Mouse (Mus musculus): ENCODE data around the gene Khsrp.

The Khsrp gene

DNA sequence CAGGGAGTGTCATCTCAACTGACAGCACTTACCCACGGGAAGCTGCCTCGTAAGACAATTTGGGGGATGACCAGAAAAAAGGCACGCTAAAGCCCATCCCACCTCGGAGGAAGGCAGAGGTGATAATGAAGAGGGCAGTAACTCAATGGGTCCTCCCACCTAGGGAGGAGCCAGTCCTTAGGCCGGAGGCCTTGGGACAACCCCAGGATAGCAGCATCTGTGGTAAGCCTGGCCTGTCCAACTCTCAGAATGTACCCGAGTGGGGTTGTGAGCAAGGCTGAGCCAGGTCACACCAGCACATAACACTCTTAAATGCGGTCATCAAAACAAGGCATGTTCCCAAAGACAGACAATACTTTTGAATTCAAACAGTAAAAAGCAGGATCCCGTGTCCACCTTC, 1.6 kb downstream of the Khsrp start:
- no peak for DNase-seq (ENCODE audit: low spot score)

DNA sequence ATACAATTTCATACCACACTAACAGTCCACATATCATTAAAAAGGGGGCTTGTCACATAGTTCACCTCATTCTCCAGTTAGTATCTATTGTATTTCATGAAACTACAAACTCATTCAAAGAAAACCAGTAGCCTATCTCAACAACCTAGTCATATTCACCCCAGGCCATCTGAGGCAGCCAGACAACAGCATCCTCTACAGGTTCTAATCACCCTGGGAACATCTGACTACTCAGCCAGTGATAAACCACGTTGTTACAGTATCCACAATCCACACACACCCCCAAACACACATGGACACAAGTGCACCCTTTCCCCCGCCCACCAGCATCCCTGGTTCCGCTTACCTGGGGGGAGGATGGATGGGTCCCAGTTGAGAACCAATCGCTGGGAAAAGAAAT, 3.9 kb downstream of the Khsrp start:
- DNase-seq (ENCODE audit: low spot score): no peak

DNA sequence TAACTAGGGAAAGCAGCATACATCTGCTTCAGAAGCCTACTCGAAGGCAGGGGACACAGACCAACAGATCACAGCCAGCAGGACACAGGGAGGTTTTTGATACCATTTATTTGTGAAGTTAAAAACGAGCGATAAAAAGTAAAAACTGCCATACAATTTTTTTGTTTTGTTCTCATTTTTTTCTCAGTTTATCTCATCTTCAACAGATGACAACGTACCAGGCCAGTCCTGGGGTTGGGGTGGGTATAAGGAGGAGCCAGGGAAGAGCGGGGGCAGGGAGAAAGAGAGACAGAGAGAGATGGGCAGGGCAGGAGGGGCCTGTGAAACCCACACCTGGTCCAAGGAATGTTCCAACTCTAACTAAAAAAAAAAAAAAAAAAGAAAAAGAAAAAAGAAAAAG, 10.4 kb downstream of the Khsrp start:
- no peak for DNase-seq (ENCODE audit: low spot score)

DNA sequence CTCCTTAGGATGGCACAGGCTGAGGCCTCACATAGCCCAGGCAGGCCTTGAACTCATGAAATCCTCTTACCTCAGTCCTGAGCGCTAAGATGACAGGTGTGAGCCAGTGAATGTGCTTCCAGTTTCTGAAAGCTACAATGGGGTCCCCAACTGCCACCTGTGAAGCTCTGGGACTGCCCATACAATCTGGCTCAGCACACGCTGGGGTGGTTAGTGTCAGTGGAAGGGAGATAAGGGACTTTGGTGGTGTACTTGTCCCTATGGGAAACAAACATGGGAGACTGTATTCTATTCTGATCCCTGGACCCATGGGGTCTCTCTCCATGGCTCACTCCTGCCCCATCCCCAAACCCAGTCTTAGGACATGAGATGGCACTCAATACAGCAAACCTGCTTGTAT, 11.6 kb downstream of the Khsrp start:
- DNase-seq (ENCODE audit: low spot score): no peak

DNA sequence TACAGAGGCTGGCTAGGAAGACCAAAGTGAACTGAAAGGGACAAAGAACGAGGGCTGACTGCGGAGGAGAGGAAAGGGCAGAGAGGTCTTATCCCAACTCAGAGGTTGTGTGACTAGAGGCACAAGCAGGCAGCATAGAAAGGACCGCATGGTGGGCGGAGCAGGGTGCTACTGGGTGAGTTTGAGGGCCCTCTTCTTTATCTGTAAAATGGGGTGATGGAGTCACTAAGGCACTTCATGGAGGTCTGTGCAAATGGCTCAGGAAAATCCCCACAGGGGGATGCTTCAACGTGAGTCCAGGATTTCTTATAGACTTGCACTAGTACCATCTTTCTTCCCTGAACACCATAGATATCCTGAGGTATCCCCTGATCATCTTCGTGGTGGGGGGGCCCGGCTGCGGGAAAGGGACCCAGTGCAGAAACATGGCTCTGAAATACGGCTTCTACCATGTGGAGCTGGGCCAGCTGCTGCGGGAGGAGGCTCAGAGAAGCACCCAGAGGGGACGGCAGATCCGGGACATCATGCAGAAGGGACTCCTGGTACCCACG, 19.0 kb downstream of the Khsrp start:
- no peak for DNase-seq (ENCODE audit: low spot score)

DNA sequence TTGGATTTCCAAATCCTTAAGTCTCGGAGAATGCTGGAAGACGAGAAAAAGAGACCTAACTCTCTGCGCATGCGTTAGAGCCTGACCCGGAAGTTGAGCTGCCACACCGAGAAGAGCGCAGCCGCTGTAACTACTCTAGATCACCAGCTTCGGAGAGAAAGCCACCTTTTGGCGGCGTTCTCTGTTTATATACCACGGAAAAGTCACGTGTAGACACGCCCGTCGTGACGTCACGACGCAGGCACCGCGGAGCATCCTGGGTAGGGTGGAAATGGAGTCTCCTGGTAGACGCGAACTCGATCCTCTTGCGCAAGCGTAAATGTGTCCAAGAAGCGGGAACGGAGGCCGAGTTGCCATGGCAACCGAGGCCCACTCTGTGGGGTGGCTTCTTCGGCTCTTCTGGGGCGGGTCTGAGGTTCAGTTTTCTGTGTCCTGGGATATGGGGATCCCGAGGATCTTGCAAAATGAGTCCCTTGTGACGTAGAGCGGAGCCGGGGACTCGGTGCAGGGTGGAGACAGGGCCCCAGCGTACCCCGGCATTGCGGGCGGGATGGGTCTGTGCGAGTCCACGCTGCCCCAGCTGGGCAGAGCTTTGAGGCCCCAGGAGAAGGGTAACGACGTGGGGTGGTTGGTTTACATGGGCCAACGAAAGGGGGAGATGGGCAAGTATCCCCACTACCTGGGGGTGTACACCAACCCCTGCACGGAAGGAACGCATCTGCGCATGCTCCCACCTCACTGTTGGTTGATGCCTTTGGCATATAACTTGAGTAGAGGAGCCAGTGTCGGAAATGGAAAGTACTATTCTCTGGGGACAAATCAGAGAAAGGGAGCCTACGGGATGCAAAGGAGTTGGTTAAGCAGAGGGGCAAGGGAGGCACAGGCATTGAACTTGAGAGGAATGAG, 19.8 kb downstream of the Khsrp start, which contains the start of the genes Gtf2f1 and Gm17949:
Gene Gtf2f1, minus strand, starts transcription at position 53 of the 906 bp plus-strand sequence.
Gene Gm17949, plus strand, starts transcription at position 234 of the 906 bp plus-strand sequence.
- peak; percentile 94 for DNase-seq (ENCODE audit: low spot score)

DNA sequence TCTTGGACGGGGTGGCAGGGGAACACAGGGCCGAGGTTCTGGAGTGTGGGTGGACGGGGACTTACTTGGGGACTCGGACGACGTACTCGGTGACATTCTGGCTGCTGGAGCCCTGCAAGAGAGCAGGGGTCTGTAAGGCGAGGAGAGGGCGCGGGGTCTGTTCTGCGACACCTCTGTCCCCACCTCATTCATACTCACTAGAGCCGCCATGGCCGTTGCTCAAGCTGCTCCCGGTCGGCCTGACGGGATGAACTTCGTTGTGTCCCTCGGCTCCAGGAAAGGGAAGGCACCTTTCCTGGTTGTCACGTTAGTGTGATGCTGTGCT, 20.4 kb downstream of the Khsrp start:
- no peak for DNase-seq (ENCODE audit: low spot score)

DNA sequence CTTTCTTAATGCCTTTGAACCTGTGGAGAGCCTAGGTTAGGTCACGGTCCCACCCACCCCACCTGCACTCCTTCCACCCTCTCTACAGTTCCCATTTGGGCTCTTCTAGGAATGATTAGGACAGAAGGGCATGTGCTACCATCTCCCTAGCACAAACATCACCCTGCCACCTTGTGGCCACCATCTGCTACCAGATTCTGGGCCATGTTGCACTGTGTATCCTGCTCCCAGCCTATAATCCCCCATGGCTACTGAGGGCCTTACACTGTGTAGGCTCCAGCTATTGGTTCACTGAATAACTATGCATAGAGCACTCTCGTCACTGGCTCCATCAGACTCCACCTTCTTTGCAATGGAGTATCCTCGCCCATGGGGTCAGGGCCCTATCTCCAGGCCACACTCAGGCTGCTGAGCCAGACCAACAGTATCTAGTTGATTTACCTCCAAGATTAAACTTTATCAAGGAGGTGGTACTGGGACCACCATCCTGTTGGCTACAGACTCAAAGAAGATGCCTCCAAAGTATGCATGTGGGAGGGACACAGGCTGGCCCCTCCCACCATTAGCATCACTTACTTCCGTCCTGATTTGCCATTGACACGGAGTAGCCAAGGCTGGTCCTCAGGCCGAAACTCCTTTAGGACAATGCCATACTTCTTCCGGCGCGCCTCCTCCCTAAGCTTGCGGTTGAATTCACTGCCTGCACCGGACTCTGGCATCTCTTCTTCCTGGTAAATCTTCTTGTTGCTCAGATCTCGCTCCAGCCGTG, 24.0 kb downstream of the Khsrp start:
- DNase-seq (ENCODE audit: low spot score): no peak

DNA sequence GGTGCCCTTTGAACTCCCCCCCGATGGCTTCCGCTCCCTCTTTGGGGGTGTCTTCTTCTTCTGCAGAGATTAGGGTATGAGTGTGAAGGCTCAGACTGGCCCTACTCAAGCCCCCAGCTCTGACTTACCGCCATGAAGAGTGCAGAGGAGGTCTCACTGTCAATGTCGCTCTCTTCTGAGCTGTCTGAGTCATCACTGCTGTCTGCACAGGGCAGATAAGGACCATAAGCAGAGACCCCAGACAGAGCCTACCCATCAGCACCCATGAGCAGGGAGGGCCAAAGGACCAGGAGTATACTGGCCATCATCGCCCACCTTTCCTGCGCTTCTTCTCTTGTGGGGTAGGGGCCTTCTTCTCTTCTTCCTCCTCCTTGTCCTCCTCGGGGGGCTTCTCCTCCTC, 27.3 kb downstream of the Khsrp start:
- no peak for DNase-seq (ENCODE audit: low spot score)

DNA sequence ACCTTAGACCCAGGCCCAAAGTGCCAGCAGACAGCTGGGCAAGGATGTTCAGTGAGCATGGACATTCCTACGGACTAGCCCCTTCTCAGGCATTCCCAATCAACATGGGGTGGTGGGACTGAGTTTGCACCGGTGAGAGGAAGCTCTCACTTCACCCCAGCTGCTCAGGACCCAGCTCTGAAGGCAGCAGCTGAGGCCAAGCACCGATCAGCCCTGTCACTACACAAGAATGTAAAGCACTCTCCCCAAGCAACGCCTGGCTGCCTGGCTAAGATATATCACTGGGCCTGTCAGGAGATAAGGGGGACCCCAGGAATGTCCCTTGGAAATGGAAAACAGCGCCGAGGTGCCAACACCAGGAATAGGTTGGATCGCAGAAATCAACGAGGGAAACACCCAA, 30.1 kb downstream of the Khsrp start:
- DNase-seq (ENCODE audit: low spot score): no peak

DNA sequence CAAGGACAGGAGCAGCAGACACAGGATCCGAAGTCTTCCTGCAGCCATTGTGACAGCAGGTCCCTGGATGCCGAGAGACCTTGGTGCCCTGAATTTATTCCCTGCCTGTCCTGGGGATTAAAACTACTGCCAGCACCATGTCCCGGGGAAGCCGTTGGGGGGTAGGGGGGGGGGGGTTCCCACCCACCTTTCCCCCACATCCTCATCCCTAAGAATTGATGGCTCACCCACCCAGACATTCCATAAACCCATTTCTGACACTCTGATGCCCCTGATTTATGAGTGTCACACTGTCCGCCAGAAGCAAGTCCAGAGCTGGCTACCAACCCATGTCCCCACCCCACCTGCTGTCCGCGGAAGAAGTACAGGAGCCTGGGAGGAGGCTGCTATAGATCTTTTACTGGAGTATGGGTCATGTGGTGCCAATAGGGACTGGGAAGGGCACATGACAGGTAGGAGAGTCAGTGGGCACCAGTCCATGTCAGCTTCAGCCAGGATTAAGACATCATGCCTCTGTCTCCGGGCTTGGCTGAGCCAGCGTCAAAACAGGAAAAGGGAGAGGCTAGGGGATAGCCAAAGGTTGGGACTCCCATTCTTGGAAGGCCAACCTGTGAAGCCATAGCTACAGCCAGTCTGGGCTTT, 31.2 kb downstream of the Khsrp start, which contains the start of gene Pspn:
Gene Pspn, minus strand, starts transcription at position 51 of the 642 bp plus-strand sequence.
- no peak for DNase-seq (ENCODE audit: low spot score)

DNA sequence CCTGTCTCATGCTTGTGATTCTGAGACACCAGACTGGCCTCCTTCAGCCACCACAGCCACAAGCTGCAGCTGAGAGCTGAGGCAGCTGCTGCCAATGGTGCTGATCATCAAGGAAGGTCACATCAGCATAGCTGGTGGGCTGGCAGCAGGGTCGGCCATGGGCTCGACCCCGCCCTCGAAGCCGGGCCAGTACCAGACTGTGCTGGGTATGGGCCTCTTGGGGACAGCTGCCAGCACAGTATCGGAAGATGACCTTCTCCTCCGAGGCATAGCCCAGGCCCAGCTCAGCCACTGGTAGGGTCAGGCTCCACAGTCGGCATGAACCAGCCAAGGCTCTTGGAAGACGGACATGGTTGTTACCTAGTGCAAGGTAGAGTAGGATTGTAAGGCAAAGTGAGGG, 31.9 kb downstream of the Khsrp start:
- DNase-seq (ENCODE audit: low spot score): no peak

DNA sequence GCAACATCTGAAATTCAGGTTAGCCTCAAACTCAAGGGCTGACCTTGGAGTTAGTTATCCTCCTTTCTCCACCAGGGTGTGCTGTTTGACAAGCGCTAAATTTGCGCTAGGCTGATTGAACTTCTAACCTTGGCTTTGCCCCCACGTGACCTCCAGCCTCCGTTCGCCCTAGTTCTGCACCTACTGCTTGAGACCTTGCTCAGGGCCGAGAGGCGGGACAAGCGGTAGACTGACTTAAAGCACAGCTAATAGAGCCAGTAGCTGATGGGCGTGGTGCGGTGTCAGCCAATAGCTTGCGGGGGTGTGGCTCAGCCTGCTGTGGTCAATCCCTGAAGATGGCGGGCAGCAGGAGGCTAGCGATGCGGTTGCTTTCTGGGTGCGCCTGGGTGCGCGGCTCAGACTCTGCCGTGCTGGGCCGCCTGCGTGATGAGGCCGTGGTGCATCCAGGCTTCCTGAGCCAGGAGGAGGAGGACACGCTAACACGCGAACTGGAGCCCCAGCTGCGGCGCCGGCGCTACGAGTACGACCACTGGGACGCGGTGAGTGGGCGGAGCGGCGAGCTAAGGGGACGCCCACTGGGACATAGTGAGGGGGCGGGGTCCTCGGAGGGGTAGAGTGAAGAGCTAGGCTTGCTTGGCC, 34.2 kb downstream of the Khsrp start, which contains the start of gene Alkbh7:
Gene Alkbh7, plus strand, starts transcription at position 311 of the 639 bp plus-strand sequence.
- DNase-seq (ENCODE audit: low spot score): peak; percentile 94

DNA sequence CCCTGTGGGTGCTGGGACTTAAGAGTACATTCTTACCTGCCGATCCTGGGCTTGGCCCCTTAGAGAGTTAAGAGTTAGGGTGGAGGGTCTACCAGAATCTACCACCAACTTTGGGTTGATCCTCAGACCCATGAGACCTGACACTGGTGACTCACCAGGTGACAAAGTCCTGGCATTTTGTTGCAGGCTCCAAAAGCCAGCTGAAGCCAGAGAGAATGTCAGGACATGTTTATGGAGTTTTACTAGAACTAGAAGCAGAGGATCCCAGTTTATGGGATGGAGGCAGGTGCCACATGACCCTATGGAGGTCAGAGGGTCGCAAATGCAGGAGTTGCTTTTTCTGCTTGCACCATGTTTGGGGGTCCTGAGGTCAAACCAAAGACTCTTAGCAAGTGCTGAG, 34.8 kb downstream of the Khsrp start:
- no peak for DNase-seq (ENCODE audit: low spot score)

DNA sequence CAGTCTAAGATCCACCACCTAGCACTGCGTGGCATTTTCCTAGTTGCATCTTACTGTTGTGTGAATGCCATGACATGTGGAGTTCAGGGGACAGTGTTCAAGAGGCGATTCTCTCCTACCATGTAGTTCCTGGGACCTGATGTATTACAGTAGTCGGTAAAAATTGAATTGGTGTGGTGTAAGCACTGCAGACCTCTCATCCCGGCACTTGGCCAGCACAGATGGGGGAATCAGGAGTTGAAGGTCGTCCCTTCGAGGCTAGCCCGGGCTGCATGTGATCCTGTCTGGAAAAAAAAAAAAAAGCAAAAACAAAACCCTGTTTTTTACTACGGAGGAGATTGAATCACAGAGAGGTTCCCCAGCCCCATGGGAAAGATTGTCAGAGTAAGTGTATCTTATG, 36.3 kb downstream of the Khsrp start:
- DNase-seq (ENCODE audit: low spot score): no peak

DNA sequence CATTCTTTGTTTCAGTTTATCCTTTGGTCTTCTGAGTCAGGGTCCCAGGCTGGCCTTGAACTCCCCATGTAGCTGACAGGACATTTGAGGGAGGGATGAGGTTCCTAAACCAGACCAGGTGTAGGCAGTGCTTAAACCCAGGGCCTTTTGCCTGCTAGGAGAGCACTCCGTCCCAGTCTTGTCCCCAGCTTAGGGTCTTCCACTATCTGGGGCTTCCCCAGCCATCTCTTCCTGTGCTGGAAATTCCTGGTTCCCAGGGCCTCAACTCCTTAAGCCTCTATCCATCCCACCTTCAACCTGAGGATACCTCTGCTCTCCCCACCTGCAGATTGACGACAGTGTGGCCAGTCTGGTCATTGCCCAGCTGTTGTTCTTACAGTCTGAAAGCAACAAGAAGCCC, 40.4 kb downstream of the Khsrp start:
- DNase-seq (ENCODE audit: low spot score): no peak

DNA sequence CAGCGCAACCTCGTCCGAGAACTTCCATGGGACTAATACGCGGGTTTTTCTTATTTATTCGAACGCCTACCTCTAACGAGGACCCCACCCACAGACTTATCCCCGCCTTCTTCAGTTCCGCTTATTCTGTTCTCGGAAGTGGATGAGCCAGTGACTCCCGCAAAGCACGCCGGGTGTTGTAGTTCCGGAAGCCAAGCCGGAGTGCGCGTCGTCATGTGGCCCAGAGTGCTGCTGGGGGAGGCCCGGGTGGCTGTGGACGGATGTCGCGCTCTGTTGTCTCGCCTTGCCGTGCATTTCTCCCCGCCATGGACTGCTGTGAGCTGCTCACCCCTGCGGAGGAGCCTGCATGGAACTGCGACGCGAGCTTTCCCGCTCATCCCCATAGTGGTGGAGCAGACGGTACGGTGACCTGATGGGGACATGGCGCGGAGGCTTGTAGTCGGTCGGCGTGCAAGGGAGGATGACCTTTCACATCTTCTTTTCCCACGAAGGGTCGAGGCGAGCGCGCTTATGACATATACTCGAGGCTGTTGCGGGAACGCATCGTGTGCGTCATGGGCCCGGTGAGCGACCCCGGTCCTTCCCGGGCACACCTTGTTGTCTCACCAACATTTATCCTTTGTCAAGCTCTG, 41.1 kb downstream of the Khsrp start, which contains the start of gene Clpp:
Gene Clpp, plus strand, starts transcription at position 191 of the 632 bp plus-strand sequence.
- DNase-seq (ENCODE audit: low spot score): peak; percentile 92

DNA sequence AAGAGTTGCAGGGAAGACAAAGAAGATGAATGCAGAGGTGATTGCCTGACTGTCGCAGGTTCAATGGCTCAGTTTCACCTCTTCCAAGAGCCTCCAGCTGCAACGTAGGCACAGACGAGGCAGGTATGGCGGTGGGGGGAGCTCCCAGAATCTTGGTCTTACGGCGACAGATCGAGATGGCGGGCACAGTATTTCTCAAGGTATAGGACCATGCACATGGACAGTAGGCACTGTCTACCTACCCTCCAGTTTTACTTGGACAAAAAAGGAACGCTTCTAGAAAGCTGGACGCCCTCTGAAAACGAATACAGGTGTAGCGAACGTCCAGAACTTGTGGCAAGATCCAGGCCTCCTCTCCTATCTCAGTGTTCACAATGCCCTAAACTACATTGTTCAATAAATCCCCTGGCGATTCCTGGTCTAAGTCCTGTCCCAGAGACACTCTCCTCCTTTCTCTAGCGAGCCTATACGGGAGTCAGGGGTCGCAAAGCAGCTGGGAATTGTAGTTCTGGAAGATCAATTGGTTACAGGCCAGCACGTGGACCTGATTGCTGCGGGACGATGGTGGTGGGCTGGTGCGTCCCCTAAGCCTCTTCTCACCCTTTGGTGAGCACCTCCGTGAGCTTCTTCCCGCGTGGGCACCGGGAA, 41.7 kb downstream of the Khsrp start:
- DNase-seq (ENCODE audit: low spot score): peak; percentile 77

DNA sequence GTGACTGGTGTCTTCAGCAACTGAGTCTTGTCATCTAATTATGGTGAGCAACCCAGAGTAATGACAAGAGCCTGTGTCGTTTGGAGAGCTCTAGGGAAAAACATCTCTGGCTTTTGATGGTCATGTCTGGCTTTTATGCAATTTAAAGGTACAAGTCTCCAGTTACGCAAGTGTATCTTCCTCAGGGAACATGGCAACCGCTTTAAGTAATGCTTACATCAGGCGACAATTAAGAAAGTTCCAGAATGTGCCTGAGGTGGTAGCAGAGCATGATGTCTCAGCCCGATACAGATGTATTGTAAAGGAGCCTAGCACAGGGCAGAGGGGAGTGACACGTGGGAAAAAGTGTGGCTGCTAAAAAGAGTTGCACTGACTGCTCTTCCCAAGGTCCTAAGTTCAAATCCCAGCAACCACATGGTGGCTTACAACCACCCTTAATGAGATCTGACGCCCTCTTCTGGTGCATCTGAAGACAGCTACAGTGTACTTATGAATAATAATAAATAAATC, 42.3 kb downstream of the Khsrp start:
- no peak for DNase-seq (ENCODE audit: low spot score)

DNA sequence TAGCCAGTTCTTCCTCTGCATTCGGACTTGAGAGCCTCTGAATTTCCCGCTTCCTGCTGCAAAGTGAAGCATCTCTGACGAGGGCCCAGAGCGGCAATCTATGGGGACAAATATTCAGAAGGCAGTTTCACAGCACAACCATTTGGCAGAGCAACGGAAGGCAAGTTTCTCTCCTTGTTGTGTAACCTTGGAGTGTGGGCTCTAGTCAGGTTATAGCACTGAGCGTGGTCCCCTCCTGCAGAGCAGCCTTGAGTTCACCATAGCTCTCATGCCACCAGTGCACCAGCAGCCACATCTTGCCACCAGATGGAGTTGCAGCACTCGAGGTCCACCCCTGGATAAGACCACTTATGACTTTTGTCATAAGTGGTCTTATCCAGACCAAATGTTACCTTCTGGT, 42.9 kb downstream of the Khsrp start:
- no peak for DNase-seq (ENCODE audit: low spot score)

Measured in left cerebral cortex, adult 11 months (tissue).